Comparison of ENCODE assay signal across 12 mouse cellular contexts in genomic region chrX:105684433-105684832, GRCm38 (mm10).
DNase-seq lines count a peak whose midpoint lies in the region; ATAC-seq and TF ChIP-seq lines count a peak whose summit lies in the region.
"Had no signal": no experiment of that assay in that cellular context is flagged by ENCODE, and none has a peak within 500 bp of the region (broad histone marks: within the 10 kb centered on the region; RNA-seq: fewer than 3 reads in every experiment).

No protein-coding gene starts in this region.

- ATAC-seq in heart, embryonic 11.5 days (replicated peaks; ENCODE audit: insufficient number of reproducible peaks, low FRiP score, low TSS enrichment): no peak
- peak; percentile 91 for ATAC-seq in lung, embryonic 16.5 days (ENCODE audit: low read depth)

- no peaks in the 10 kb centered on the region for H3K36me3 ChIP-seq in heart, embryonic 11.5 days (ENCODE audit: control insufficient read depth, insufficient read depth, low read length)
- H3K36me3 ChIP-seq in lung, embryonic 16.5 days (ENCODE audit: control insufficient read depth, insufficient read depth, low read length): no peaks in the 10 kb centered on the region
- H3K36me3 ChIP-seq: embryonic facial prominence, embryonic 13.5 days; hindbrain, embryonic 13.5 days; limb, embryonic 15.5 days; midbrain, embryonic 12.5 days had no signal

- DNase-seq in heart, adult 11 months: peak; percentile 94
- DNase-seq in ZHBTc4 (ENCODE audit: low read depth, low spot score): peak; percentile 14
- peak; percentile 63 to 70 for DNase-seq in heart, postnatal 10 days
- DNase-seq in right cerebral cortex, postnatal 36 days (ENCODE audit: low spot score in 2 of 2): no peak
- DNase-seq in gastrocnemius, adult 2 months: no peak
- DNase-seq in thymus, postnatal 36 days: no peak

- no peak overlapping the region for H3K4me2 ChIP-seq in heart, embryonic 11.5 days
- H3K4me2 ChIP-seq in lung, embryonic 16.5 days (ENCODE audit: low read depth, low read length): no peak overlapping the region
- H3K4me2 ChIP-seq: embryonic facial prominence, embryonic 13.5 days; hindbrain, embryonic 13.5 days; limb, embryonic 15.5 days; midbrain, embryonic 12.5 days had no signal

- H3K9me3 ChIP-seq in heart, embryonic 11.5 days (replicated peaks; ENCODE audit: control insufficient read depth, low read length): no peaks in the 10 kb centered on the region
- no peaks in the 10 kb centered on the region for H3K9me3 ChIP-seq in lung, embryonic 16.5 days (ENCODE audit: control insufficient read depth, low read length)
- H3K9me3 ChIP-seq: embryonic facial prominence, embryonic 13.5 days; hindbrain, embryonic 13.5 days; limb, embryonic 15.5 days; midbrain, embryonic 12.5 days had no signal

- no peak overlapping the region for H3K9ac ChIP-seq in heart, embryonic 11.5 days (ENCODE audit: low read depth, low read length)
- H3K9ac ChIP-seq in lung, embryonic 16.5 days (ENCODE audit: low read length): no peak overlapping the region
- H3K9ac ChIP-seq: embryonic facial prominence, embryonic 13.5 days; hindbrain, embryonic 13.5 days; limb, embryonic 15.5 days; midbrain, embryonic 12.5 days had no signal

- TF ChIP-seq CTCF in gastrocnemius, adult 2 months (IDR thresholded peaks at IDR 0.05): no peak

- no peaks in the 10 kb centered on the region; the same call in 1 of the 2 replicates for H3K27me3 ChIP-seq in heart, embryonic 11.5 days (ENCODE audit: control insufficient read depth, insufficient read depth, low read length)
- H3K27me3 ChIP-seq in lung, embryonic 16.5 days (ENCODE audit: control insufficient read depth, insufficient read depth, low read depth, low read length): no peaks in the 10 kb centered on the region
- H3K27me3 ChIP-seq: hindbrain, embryonic 13.5 days; limb, embryonic 15.5 days; midbrain, embryonic 12.5 days had no signal

- no peak overlapping the region for H3K4me3 ChIP-seq in heart, embryonic 11.5 days (ENCODE audit: low read depth, low read length)
- H3K4me3 ChIP-seq in lung, embryonic 16.5 days (ENCODE audit: low read length): no peak overlapping the region
- H3K4me3 ChIP-seq in gastrocnemius, adult 2 months: no peak overlapping the region
- H3K4me3 ChIP-seq: embryonic facial prominence, embryonic 13.5 days; hindbrain, embryonic 13.5 days; limb, embryonic 15.5 days; midbrain, embryonic 12.5 days had no signal

- WGBS in heart, embryonic 11.5 days (ENCODE audit: insufficient replicate concordance): 30% methylated on average over 4 of the region's 4 CpGs
- WGBS in lung, embryonic 16.5 days: 42% methylated on average over 4 of the region's 4 CpGs

- H3K4me1 ChIP-seq in heart, embryonic 11.5 days (ENCODE audit: control insufficient read depth, insufficient read depth, low read length): no peaks in the 10 kb centered on the region
- H3K4me1 ChIP-seq in lung, embryonic 16.5 days (replicated peaks; ENCODE audit: control insufficient read depth, insufficient read depth, low read length): no peaks in the 10 kb centered on the region
- H3K4me1 ChIP-seq: embryonic facial prominence, embryonic 13.5 days; hindbrain, embryonic 13.5 days; limb, embryonic 15.5 days; midbrain, embryonic 12.5 days had no signal

- intact Hi-C loops in heart, postnatal 10 days (cut with DNase I): loop anchor here (5.0 kb wide), 1 partner anchor 78 kb away; the partner anchor contains the start of gene Fgf16
- intact Hi-C loops in gastrocnemius, adult 2 months (cut with DNase I): no loop called here

- no peak overlapping the region for H3K27ac ChIP-seq in heart, embryonic 11.5 days (ENCODE audit: low read depth, low read length)
- no peak overlapping the region for H3K27ac ChIP-seq in lung, embryonic 16.5 days (ENCODE audit: low read length)
- H3K27ac ChIP-seq in gastrocnemius, adult 2 months: no peak overlapping the region
- H3K27ac ChIP-seq: embryonic facial prominence, embryonic 13.5 days; hindbrain, embryonic 13.5 days; limb, embryonic 15.5 days; midbrain, embryonic 12.5 days had no signal

Comparison
In these comparisons a context has a peak if more than half of its experiments do, and no peak if none do; other contexts are left out.
1. DNase-seq: peak in heart, adult 11 months (single experiment), ZHBTc4 (single experiment) and heart, postnatal 10 days (2 of 2); none in right cerebral cortex, postnatal 36 days (0 of 2), gastrocnemius, adult 2 months (single experiment) and thymus, postnatal 36 days (0 of 2).